Mouse (Mus musculus): Measurements from ENCODE around the gene Ascc2.

GRCm38 (mm10) chr11:4605414-4605813 is 32.1 kb upstream of the Ascc2 start:
- TF ChIP-seq CTCF (IDR thresholded peaks at IDR 0.05; ENCODE audit: low read depth) = no peak
- no peak for TF ChIP-seq EP300 (IDR thresholded peaks at IDR 0.05; ENCODE audit: low read depth)

Measured in liver, embryonic 14.5 days (tissue).